Mouse (Mus musculus): ENCODE data around the gene Mark1. TPM values are rescaled to one million over a fixed set of nuclear protein-coding genes. Genes with fewer than 3 reads are reported as not detected.

The Mark1 gene
- polyA plus RNA-seq, 2 experiments = 3.6 to 16.8 TPM

DNA sequence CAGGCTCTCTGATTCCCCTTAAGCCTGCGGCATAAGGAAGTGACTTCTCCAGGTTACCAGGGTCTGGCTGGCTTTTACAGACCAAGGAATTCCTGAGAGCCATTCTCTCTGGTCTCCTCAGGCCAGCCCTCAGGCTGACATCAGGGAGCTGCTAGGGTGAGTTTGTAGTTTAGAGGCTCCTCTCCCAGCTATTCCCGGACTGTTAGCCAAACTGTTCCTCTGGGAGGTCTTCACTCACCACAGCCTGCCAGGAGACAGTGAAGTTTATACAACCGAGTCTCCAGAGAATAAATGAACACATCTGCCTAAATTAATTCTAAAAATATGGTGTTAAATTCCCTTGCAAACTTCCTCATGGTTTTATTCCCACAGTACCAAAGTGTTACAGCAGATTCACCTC lies 15.6 kb downstream of the Mark1 start:
- Histone ChIP-seq H3K4me3 (replicated peaks; ENCODE audit: low read length) (no peak overlapping the region), H3K4me2 (replicated peaks; ENCODE audit: low read depth, low read length, severe bottlenecking) (no peak overlapping the region), H3K27me3 (ENCODE audit: control insufficient read depth, insufficient read depth, low read length) (no peaks in the 10 kb centered on the region), H3K9me3 (ENCODE audit: control insufficient read depth, low read length) (no peaks in the 10 kb centered on the region), H3K27ac (replicated peaks; ENCODE audit: low read depth, low read length) (no peak overlapping the region), H3K4me1 (ENCODE audit: control insufficient read depth, insufficient read depth, low read length) (no peaks in the 10 kb centered on the region), H3K36me3 (ENCODE audit: control insufficient read depth, insufficient read depth, low read length) (no peaks in the 10 kb centered on the region), H3K9ac (ENCODE audit: low read depth, low read length, severe bottlenecking) (no peak overlapping the region)
- ATAC-seq (ENCODE audit: low FRiP score, low read depth) = no peak
- 54% methylated on average over 3 of the region's 3 CpGs for WGBS
- no peak for TF ChIP-seq POLR2A (IDR thresholded peaks at IDR 0.05; ENCODE audit: borderline replicate concordance, extremely low read depth, insufficient read depth, insufficient read length)
- DNase-seq (ENCODE audit: low spot score) = no peak

DNA sequence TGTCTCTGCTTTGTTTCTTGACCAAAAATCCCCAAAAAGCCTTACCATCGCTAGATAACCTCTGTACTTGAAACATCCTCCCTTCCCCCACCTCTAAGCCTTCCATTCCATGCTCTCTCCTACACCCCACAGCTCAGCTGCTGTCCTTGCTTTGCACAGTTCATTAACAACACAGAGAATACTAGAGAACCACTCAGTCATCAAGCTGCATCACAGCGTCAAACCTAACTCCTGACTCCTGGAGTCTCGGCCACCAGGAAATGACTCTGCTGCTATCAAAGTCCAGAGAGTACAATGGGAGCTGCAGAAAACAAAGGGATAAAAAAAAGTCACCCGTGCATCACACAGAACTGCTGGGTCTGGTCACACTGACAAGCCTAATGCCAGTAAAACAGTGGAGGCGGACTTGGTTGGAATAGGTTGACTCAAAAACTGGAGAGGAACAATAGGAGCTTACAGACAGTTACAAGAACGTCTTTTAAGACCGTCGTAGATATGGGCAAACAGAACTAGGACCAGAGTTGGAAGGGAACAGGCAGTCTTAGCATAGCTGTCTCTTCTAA lies 27.1 kb downstream of the Mark1 start:
- Histone ChIP-seq H3K9ac (ENCODE audit: low read depth, low read length, severe bottlenecking) (no peak overlapping the region), H3K27me3 (ENCODE audit: control insufficient read depth, insufficient read depth, low read length) (no peaks in the 10 kb centered on the region), H3K4me1 (ENCODE audit: control insufficient read depth, insufficient read depth, low read length) (no peaks in the 10 kb centered on the region), H3K36me3 (ENCODE audit: control insufficient read depth, insufficient read depth, low read length) (no peaks in the 10 kb centered on the region), H3K9me3 (ENCODE audit: control insufficient read depth, low read length) (no peaks in the 10 kb centered on the region), H3K4me2 (replicated peaks; ENCODE audit: low read depth, low read length, severe bottlenecking) (no peak overlapping the region), H3K27ac (replicated peaks; ENCODE audit: low read depth, low read length) (no peak overlapping the region), H3K4me3 (replicated peaks; ENCODE audit: low read length) (no peak overlapping the region)
- 79% methylated on average over 8 of the region's 8 CpGs for WGBS
- no peak for ATAC-seq (ENCODE audit: low FRiP score, low read depth)
- DNase-seq (ENCODE audit: low spot score) = no peak
- TF ChIP-seq POLR2A (IDR thresholded peaks at IDR 0.05; ENCODE audit: borderline replicate concordance, extremely low read depth, insufficient read depth, insufficient read length) = no peak

DNA sequence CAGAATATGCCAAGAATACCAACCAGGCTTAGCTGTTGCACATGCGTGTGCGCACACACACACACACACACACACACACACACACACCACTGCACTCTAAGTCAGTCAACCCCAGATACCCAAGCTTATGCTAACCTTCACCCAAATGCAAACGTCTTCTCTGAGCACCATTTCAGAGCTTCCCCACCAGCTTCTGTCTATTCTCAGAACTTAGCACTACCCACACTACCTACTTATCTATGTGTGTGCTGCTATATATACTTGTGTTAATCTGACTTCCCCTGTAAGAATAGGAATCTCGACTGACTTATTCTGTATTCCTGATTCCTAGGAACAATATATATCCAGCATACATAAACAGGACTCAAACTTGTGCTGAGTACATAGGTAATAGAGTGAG lies 30.0 kb downstream of the Mark1 start:
- 84% methylated on average over 4 of the region's 4 CpGs for WGBS

DNA sequence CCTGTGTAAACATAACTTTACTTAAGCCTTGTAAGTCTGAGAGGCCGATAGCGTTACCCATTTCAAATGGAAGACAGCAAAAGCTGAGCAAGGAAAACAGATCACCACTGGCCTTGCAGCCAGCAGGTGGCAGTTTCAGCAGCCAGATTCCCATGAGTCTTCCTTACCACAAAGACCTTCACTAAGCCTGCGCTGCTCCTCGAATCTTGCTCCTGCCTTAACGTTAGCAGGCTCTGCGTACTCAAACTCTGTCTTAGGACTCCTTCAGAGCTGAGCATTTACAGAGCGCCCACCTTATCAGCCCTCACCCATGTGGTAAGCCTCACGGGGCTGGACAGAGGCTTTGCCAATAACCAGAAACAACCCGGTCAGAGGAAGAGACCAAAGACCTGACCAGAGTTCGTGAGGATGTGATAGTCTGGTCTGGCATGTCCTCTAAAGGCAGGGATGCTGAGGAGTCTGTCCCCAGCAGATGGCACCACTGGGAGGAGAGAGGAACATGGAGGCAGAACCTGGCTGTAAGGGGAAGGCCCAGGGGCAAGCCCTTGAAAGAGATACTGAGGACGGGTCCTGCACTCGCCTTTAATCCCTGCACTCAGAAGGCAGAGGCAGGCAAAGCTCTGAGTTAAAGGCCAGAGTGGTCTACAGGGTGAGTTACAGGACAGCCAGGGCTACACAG lies 33.5 kb downstream of the Mark1 start:
- 64% methylated on average over 12 of the region's 12 CpGs for WGBS
- DNase-seq (ENCODE audit: low spot score) = peak; percentile 16

More for the DNA sequence above, 30.0 kb downstream of the Mark1 start:
- Histone ChIP-seq H3K9ac (ENCODE audit: low read depth, low read length, severe bottlenecking) (no peak overlapping the region), H3K4me3 (replicated peaks; ENCODE audit: low read length) (no peak overlapping the region), H3K36me3 (ENCODE audit: control insufficient read depth, insufficient read depth, low read length) (no peaks in the 10 kb centered on the region), H3K4me1 (ENCODE audit: control insufficient read depth, insufficient read depth, low read length) (no peaks in the 10 kb centered on the region), H3K4me2 (replicated peaks; ENCODE audit: low read depth, low read length, severe bottlenecking) (no peak overlapping the region), H3K9me3 (ENCODE audit: control insufficient read depth, low read length) (no peaks in the 10 kb centered on the region), H3K27me3 (ENCODE audit: control insufficient read depth, insufficient read depth, low read length) (no peaks in the 10 kb centered on the region), H3K27ac (replicated peaks; ENCODE audit: low read depth, low read length) (no peak overlapping the region)
- ATAC-seq (ENCODE audit: low FRiP score, low read depth) = no peak
- TF ChIP-seq POLR2A (IDR thresholded peaks at IDR 0.05; ENCODE audit: borderline replicate concordance, extremely low read depth, insufficient read depth, insufficient read length) = no peak
- DNase-seq (ENCODE audit: low spot score) = no peak

DNA sequence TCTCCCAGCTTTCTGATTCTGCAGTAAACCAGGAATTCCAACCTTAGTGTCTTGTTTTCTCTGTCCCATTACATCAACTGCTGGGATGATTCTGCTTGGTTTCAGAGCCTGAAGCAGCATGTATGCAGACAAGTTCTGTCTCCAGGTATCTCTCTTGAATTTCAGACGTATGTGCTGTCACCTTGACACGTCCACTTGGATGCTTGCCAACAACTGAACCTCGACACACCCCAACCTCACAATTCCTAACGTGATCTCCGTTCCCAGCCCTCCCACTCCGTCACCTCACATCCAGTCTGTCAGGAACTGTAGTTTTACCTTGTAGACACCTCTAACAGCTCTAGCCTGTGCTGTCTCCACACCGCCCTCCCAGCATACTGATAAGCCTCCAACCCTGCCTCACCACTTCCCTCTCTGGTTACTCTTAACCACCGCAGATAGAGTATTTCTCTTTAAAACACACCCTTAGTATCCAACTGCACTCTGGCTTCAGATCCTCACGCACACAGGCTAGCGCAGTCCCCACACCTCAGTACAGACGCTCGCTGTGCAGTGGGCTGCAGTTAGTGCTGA lies 36.2 kb downstream of the Mark1 start:
- H3K9me3 ChIP-seq (ENCODE audit: control insufficient read depth, low read length) = peaks cover 4% of the 10 kb centered on the region; the same call in 1 of the 2 replicates
- H3K27me3 ChIP-seq (ENCODE audit: control insufficient read depth, insufficient read depth, low read length) = no peaks in the 10 kb centered on the region
- ATAC-seq (ENCODE audit: low FRiP score, low read depth) (no peak), DNase-seq (ENCODE audit: low spot score) (peak; percentile 54)
- no peaks in the 10 kb centered on the region for H3K36me3 ChIP-seq (ENCODE audit: control insufficient read depth, insufficient read depth, low read length)
- no peaks in the 10 kb centered on the region for H3K4me1 ChIP-seq (ENCODE audit: control insufficient read depth, insufficient read depth, low read length)
- no peak overlapping the region for H3K4me3 ChIP-seq (replicated peaks; ENCODE audit: low read length)
- H3K9ac ChIP-seq (ENCODE audit: low read depth, low read length, severe bottlenecking) = no peak overlapping the region
- no peak overlapping the region for H3K4me2 ChIP-seq (replicated peaks; ENCODE audit: low read depth, low read length, severe bottlenecking)
- no peak overlapping the region for H3K27ac ChIP-seq (replicated peaks; ENCODE audit: low read depth, low read length)
- TF ChIP-seq POLR2A (IDR thresholded peaks at IDR 0.05; ENCODE audit: borderline replicate concordance, extremely low read depth, insufficient read depth, insufficient read length) = no peak
- 75% methylated on average over 12 of the region's 12 CpGs for WGBS

More for the DNA sequence above, 33.5 kb downstream of the Mark1 start:
- Histone ChIP-seq H3K27ac (replicated peaks; ENCODE audit: low read depth, low read length) (no peak overlapping the region), H3K9ac (ENCODE audit: low read depth, low read length, severe bottlenecking) (no peak overlapping the region), H3K4me2 (replicated peaks; ENCODE audit: low read depth, low read length, severe bottlenecking) (no peak overlapping the region), H3K36me3 (ENCODE audit: control insufficient read depth, insufficient read depth, low read length) (no peaks in the 10 kb centered on the region), H3K4me3 (replicated peaks; ENCODE audit: low read length) (no peak overlapping the region), H3K27me3 (ENCODE audit: control insufficient read depth, insufficient read depth, low read length) (no peaks in the 10 kb centered on the region), H3K9me3 (ENCODE audit: control insufficient read depth, low read length) (peaks cover 4% of the 10 kb centered on the region; the same call in 1 of the 2 replicates), H3K4me1 (ENCODE audit: control insufficient read depth, insufficient read depth, low read length) (no peaks in the 10 kb centered on the region)
- no peak for ATAC-seq (ENCODE audit: low FRiP score, low read depth)
- no peak for TF ChIP-seq POLR2A (IDR thresholded peaks at IDR 0.05; ENCODE audit: borderline replicate concordance, extremely low read depth, insufficient read depth, insufficient read length)
